Mouse (Mus musculus): ENCODE measurements at regions not wholly inside any gene's neighbourhood (a gene's known extent, or its start where the extent isn't known, plus 50 kb on each side); places are given as distances from the start of the nearest gene placed in this dataset.

DNA sequence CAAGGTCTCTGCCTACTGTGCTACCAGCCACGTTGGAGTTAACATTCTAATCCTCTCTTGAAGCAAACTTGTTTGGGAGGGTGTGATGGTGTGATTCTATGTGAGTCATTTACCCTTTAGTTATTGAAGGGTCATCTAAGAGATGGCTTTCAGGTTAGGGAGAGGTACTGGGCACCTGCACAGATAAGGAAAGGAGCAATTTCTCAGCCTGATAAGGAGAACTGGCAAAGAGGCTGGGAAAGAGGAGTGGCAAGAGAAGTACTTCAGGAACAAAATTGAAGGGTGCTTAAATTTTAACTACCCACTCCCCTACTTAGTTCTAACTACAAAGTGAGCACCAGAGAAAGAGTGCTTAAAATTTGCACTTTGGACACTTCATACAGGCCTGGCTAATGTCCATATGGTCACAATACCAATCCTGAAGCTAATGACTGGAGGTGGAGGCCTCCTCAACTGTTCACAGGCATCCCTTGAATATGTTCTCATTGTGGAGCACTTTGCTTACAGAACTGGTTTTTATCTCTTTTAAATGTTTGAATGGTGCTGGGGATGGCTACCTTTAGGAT, 197.1 kb downstream of the Tmsb4x start:
- Histone ChIP-seq H3K27ac (ENCODE audit: control insufficient read depth, insufficient read depth, low read depth, low read length, poor library complexity) (no peak overlapping the region), H3K4me1 (ENCODE audit: control insufficient read depth, insufficient read depth, low read length) (no peaks in the 10 kb centered on the region), H3K4me3 (replicated peaks; ENCODE audit: control insufficient read depth, low read depth, low read length) (no peak overlapping the region)
- WGBS: 70% methylated on average over 1 of the region's 1 CpGs
- TF ChIP-seq POLR2A (IDR thresholded peaks at IDR 0.05; ENCODE audit: borderline replicate concordance, control insufficient read depth, low read depth, low read length) (no peak), CTCF (IDR thresholded peaks at IDR 0.05; ENCODE audit: control insufficient read depth, insufficient read depth, low read length) (no peak)

GRCm38 (mm10) chrX:166995855-166996254, 213.3 kb downstream of the Tmsb4x start:
- WGBS: 75% methylated on average over 4 of the region's 4 CpGs
- no peak for TF ChIP-seq POLR2A (IDR thresholded peaks at IDR 0.05; ENCODE audit: borderline replicate concordance, control insufficient read depth, low read depth, low read length)
- no peak for TF ChIP-seq CTCF (IDR thresholded peaks at IDR 0.05; ENCODE audit: control insufficient read depth, insufficient read depth, low read length)
- no peak overlapping the region for H3K27ac ChIP-seq (ENCODE audit: control insufficient read depth, insufficient read depth, low read depth, low read length, poor library complexity)
- no peak overlapping the region for H3K4me3 ChIP-seq (replicated peaks; ENCODE audit: control insufficient read depth, low read depth, low read length)
- H3K4me1 ChIP-seq (ENCODE audit: control insufficient read depth, insufficient read depth, low read length): no peaks in the 10 kb centered on the region

DNA sequence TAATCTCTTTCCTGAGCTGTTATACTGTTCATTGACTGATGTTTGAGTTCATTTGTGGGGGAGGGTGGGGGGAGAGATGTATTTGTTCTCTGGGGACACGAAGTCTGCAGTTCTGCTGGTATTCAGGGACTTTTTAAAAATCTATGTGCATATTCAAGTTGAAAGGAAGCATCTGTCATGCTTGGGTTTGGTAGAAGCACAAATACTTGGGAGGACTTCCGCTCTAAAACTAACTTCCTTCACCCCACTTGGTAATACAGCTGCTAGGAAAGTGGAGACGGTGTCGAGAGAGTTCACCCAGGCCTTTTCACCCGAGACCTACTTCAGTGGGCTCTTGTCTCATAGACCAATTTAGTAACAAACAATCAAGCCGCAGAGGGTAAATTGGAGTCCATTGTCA, 228.1 kb downstream of the Tmsb4x start:
- H3K27ac ChIP-seq (ENCODE audit: control insufficient read depth, insufficient read depth, low read depth, low read length, poor library complexity): no peak overlapping the region
- no peak overlapping the region for H3K4me3 ChIP-seq (replicated peaks; ENCODE audit: control insufficient read depth, low read depth, low read length)
- H3K4me1 ChIP-seq (ENCODE audit: control insufficient read depth, insufficient read depth, low read length): no peaks in the 10 kb centered on the region
- no peak for TF ChIP-seq CTCF (IDR thresholded peaks at IDR 0.05; ENCODE audit: control insufficient read depth, insufficient read depth, low read length)
- TF ChIP-seq POLR2A (IDR thresholded peaks at IDR 0.05; ENCODE audit: borderline replicate concordance, control insufficient read depth, low read depth, low read length): no peak
- WGBS: 35% methylated on average over 6 of the region's 6 CpGs

- TF ChIP-seq CTCF (IDR thresholded peaks at IDR 0.05; ENCODE audit: control insufficient read depth, insufficient read depth, low read length): no peak
- no peak for TF ChIP-seq POLR2A (IDR thresholded peaks at IDR 0.05; ENCODE audit: borderline replicate concordance, control insufficient read depth, low read depth, low read length)
- H3K4me3 ChIP-seq (replicated peaks; ENCODE audit: control insufficient read depth, low read depth, low read length): no peak overlapping the region
- no peaks in the 10 kb centered on the region for H3K4me1 ChIP-seq (ENCODE audit: control insufficient read depth, insufficient read depth, low read length)
- WGBS: 36% methylated on average over 4 of the region's 4 CpGs
- H3K27ac ChIP-seq (ENCODE audit: control insufficient read depth, insufficient read depth, low read depth, low read length, poor library complexity): no peak overlapping the region
These were observed 228.6 kb downstream of the Tmsb4x start for GRCm38 (mm10) chrX:166980504-166980903.

DNA sequence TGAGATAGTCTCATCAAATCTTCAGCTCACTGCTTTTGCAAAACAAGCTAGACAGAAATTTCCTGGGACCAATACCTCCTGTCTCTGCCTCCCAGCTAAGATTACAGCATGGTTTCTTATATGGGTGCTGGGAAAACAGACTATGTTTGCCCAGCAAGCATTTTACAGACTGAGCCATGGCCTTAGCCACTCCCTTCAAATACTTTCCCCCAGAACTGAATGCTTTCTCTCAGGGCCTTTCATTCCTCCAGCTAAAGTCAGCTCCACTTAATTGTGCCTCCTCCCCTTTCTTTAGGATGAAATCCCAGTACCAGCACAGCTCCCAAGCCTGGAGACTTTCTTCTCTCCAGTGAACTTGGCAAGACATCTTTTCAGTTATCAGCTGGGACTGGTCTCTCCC, 232.1 kb downstream of the Tmsb4x start:
- Histone ChIP-seq H3K4me1 (ENCODE audit: control insufficient read depth, insufficient read depth, low read length) (no peaks in the 10 kb centered on the region), H3K4me3 (replicated peaks; ENCODE audit: control insufficient read depth, low read depth, low read length) (no peak overlapping the region), H3K27ac (ENCODE audit: control insufficient read depth, insufficient read depth, low read depth, low read length, poor library complexity) (no peak overlapping the region)
- TF ChIP-seq CTCF (IDR thresholded peaks at IDR 0.05; ENCODE audit: control insufficient read depth, insufficient read depth, low read length): no peak
- no peak for TF ChIP-seq POLR2A (IDR thresholded peaks at IDR 0.05; ENCODE audit: borderline replicate concordance, control insufficient read depth, low read depth, low read length)

GRCm38 (mm10) chrX:166971721-166972120, 237.4 kb downstream of the Tmsb4x start:
- WGBS: 68% methylated on average over 1 of the region's 1 CpGs
- TF ChIP-seq POLR2A (IDR thresholded peaks at IDR 0.05; ENCODE audit: borderline replicate concordance, control insufficient read depth, low read depth, low read length) (no peak), CTCF (IDR thresholded peaks at IDR 0.05; ENCODE audit: control insufficient read depth, insufficient read depth, low read length) (no peak)
- Histone ChIP-seq H3K4me3 (replicated peaks; ENCODE audit: control insufficient read depth, low read depth, low read length) (no peak overlapping the region), H3K4me1 (ENCODE audit: control insufficient read depth, insufficient read depth, low read length) (no peaks in the 10 kb centered on the region), H3K27ac (ENCODE audit: control insufficient read depth, insufficient read depth, low read depth, low read length, poor library complexity) (no peak overlapping the region)

DNA sequence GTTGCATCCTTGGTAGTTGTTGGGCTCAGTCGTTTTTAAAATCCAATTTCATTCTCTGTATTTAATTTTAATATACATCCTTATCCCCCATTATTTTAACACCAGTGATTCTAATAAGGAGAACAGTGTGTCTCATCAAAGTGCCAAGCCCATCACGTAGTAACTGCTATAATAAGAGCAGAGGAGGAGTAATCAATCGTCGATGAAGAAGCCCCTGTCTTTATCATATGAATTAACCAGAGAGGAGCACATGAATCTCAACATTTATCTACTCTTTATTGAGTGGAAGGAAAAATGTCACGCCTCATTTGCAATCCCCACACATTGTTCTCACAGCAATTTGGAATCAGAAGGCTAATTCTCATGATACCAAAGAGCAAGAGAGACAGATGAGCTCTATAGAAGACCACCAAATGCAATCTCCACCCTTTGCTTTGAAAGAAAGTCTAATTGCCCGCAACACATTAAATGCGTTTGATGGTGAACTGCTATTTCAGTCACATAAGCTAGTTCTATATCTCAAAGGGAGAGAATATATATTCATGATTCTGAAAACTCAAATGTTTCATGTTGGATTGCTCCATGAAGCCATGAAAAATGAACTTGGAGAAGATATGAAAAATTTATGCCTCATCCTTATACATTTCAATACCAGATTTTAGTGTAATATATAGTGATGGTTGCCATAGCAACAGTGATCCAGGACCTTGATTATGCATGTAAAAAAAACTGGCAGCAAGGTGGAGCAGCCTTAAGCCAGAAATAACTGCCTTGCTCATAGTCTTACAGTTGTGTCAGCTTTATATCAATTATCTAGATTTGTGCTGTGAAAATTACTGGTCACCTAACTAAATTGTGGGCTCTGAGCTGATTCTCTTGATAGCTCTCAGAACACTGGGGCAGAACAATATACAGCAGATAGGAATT, 244.2 kb downstream of the Tmsb4x start:
- no peak for TF ChIP-seq POLR2A (IDR thresholded peaks at IDR 0.05; ENCODE audit: borderline replicate concordance, control insufficient read depth, low read depth, low read length)
- TF ChIP-seq CTCF (IDR thresholded peaks at IDR 0.05; ENCODE audit: control insufficient read depth, insufficient read depth, low read length): no peak
- no peaks in the 10 kb centered on the region for H3K4me1 ChIP-seq (ENCODE audit: control insufficient read depth, insufficient read depth, low read length)
- 81% methylated on average over 7 of the region's 7 CpGs for WGBS
- no peak overlapping the region for H3K4me3 ChIP-seq (replicated peaks; ENCODE audit: control insufficient read depth, low read depth, low read length)
- no peak overlapping the region for H3K27ac ChIP-seq (ENCODE audit: control insufficient read depth, insufficient read depth, low read depth, low read length, poor library complexity)

- TF ChIP-seq POLR2A (IDR thresholded peaks at IDR 0.05; ENCODE audit: borderline replicate concordance, control insufficient read depth, low read depth, low read length) (no peak), CTCF (IDR thresholded peaks at IDR 0.05; ENCODE audit: control insufficient read depth, insufficient read depth, low read length) (no peak)
- H3K27ac ChIP-seq (ENCODE audit: control insufficient read depth, insufficient read depth, low read depth, low read length, poor library complexity): peak overlapping the region; percentile 2; the same call in 1 of the 2 replicates
- WGBS: 29% methylated on average over 14 of the region's 14 CpGs
- H3K4me3 ChIP-seq (replicated peaks; ENCODE audit: control insufficient read depth, low read depth, low read length): no peak overlapping the region
- no peaks in the 10 kb centered on the region for H3K4me1 ChIP-seq (ENCODE audit: control insufficient read depth, insufficient read depth, low read length)
These were observed 256.5 kb downstream of the Tmsb4x start for GRCm38 (mm10) chrX:166952528-166953189.
